Mouse (Mus musculus) lung, postnatal 25 days (tissue): ENCODE measurements around the gene Kcnmb4.

Experiments
- DNase-seq: peaks from one replicate; pipeline ENCODE4 v3.0.0; 2022; ENCODE audit warnings: low spot score

The Kcnmb4 gene

DNA sequence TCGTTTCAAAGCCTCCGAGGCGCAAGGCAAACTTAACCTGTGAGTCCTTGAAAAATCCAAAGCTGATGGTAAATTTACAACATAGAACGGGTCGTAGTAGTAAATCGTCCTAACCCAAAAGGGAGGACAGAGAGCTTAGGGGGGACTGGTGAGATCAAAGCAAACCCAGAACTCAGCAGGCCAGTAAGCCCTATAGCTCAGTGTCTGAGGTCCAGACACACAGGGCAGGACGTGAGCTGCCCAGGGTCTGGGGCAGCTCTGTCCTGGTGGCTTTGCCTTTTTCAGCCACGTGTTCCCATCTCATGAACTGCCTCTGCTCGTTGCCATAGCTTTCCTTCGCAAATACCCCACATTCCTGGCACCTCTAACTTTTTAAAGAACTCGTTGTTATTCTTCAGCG is 75.7 kb downstream of the Kcnmb4 start:
- no peak for DNase-seq

DNA sequence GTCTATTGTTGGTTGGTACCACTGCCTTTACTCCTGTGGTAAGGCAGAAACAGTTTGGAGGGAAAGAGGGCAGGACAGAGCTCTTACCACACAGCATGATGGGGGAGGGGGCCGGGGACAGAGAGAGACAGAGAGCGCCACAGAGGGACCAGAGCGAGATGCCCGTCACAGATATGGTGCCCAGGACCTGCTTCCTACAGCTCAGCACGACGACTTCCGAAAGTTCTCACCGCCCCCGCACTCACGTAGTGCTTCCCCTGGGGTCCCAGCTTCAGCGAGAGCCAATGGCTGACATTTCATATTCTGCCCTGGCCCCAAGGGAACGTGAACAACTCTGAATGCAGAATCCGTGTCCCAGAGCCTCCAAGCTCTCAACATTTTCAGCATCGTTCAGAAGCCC is 76.1 kb downstream of the Kcnmb4 start:
- no peak for DNase-seq

GRCm38 (mm10) chr10:116396966-116397365 is 76.7 kb downstream of the Kcnmb4 start:
- DNase-seq = no peak

GRCm38 (mm10) chr10:116396279-116396678 is 77.4 kb downstream of the Kcnmb4 start:
- DNase-seq = no peak

GRCm38 (mm10) chr10:116394585-116394984 is 79.1 kb downstream of the Kcnmb4 start:
- DNase-seq = no peak

DNA sequence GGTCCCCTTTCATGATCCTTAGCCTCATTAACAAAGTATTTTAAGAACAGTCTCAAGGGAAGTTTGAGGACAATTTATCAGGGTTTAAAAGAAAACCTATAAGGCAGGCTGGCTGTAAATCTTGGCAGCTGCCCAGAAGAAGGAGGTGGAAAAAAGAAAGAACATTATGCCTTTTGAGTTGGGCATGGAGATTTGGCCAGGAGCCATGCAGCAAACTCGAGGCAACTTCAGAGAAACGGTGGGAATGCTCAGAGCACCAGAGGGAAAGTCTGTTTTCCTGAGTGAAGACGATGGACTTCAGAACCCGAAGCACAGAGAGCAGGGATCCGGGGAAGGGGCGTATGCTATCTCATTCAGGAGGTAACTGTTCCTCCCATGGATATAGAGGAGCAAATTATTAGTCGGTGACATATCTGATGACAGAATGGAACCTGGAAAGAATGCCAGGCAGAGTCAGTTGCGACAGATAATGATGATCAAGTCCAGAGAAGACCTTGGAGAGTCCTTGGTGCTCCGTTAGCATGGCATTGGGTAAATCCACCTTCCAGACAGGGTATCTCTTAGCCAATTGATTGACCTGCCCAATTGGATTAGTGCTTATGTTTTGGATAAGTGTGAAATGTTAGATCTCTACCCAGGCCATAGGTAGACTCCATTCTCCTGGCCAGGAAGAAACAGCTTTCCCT is 79.7 kb downstream of the Kcnmb4 start:
- DNase-seq = no peak

DNA sequence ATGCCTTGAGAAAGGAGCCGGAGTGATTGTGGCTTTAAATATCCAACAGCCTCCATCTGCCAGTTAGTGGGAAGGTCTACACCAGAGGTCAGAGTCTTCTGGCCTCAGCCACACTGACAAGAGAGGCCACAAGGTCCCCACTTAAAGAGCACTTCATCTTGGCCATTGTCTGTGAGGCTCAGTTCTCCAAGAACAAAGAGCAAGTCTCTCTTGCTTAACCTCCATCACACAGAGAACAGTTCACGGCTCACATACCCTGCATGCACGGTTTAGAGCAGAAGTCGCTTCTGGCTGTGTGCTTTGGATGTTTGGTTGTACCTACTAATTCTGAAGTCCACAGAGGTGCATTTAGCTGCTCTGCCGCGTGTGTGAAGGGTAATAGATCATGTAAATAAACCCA is 84.8 kb downstream of the Kcnmb4 start:
- no peak for DNase-seq

DNA sequence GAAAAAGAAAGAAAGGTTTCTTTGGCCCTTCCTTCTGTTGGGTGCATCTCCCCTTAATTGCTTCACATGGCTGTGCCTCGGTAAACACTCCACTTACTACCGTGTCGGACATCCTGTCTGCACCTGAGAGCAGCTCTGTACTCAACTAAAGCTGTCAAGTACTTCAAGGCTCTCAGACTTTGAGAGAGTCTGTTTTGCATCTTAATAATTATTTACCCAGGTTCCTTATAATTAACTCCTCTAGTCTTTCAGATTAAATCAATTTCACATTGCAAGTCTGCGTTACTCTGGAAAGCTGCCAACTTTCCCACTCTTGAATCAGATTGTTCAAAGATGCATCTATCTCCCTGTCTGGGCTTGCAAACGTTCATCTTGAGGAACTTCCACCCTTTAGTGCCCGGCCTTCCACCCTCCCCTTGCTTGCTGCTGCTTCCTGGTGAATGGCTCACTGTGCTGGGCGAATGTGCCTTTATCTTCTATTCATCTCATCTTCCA is 87.2 kb downstream of the Kcnmb4 start:
- no peak for DNase-seq

- no peak for DNase-seq
These were observed 89.3 kb downstream of the Kcnmb4 start for GRCm38 (mm10) chr10:116384401-116384800.

DNA sequence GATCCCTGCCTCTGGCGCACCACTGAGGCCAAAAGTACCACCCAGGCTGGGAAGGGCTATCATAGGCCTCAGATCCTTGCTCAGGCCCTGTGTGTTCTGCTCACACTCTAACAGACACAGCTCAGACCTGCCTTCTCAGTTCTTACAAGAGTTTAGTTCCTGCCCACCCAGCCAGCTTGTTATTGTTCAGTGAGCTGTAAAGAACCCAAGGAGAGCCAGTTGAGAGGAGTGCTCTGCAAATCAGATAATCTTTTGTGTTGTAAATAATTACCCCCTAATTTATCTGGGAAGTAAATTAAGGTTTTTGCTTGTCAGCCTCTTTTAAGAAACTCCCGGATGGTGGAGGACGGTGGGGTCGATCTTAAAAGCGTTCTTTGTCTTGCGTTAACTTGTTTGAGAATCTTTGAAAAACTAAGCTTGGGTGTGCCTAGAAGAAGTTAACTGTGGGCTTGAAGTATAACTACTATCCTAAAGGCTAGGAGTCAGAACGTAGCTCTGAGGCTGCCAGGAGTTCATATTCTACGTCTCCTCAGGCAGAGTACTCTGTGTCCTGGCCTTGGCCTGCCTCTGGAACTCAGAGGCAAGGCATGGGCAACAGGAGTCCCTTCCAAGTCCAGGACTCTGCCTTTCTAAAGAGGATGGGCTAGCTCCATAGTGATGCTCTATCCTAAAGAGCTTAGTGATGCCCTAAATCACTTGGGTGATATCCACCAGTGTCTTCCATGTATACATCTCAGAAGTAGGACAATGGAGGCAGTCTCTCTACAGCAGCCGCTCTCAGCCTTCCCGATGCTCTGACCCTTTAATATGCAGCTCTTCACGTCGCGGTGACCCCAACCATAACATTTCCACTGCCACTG is 90.6 kb downstream of the Kcnmb4 start:
- DNase-seq = no peak

GRCm38 (mm10) chr10:116376853-116377252 is 96.8 kb downstream of the Kcnmb4 start:
- DNase-seq = no peak

- no peak for DNase-seq
These were observed 99.6 kb downstream of the Kcnmb4 start for GRCm38 (mm10) chr10:116374111-116374510.

- DNase-seq = no peak
These were observed 102.5 kb downstream of the Kcnmb4 start for GRCm38 (mm10) chr10:116370991-116371725.
